Mouse (Mus musculus) liver, embryonic 14.5 days (tissue): Measurements from ENCODE around the gene Popdc2. TPM values are rescaled to one million over a fixed set of nuclear protein-coding genes. Genes with fewer than 3 reads are reported as not detected.

ENCODE experiments used
- ATAC-seq: fragments of 200-750 bp; cut with Nextera tagmentation; 2 replicates; pipeline ENCODE4 v1.8.0; 2017; ENCODE audit warnings: moderate number of reproducible peaks, mild to moderate bottlenecking, moderate library complexity; ENCODE audit not compliant: insufficient read depth
- DNase-seq, 3 experiments: peaks; one replicate each; pipeline ENCODE4 v3.0.0-alpha.2; 2012 to 2013; ENCODE audit warnings: low read depth in 3 of 3, low spot score in 3 of 3
- H3K27ac ChIP-seq: fragments of 300-500 bp; sonication (generic); 2 replicates; pipeline ENCODE4 v1.5.1; 2014; ENCODE audit warnings: moderate library complexity, mild to moderate bottlenecking, control low read depth, inconsistent platforms
- H3K27me3 ChIP-seq: fragments of 300-500 bp; sonication (generic); 2 replicates; pipeline ENCODE4 v1.6.1; 2014; ENCODE audit warnings: mild to moderate bottlenecking, low read length, moderate library complexity; ENCODE audit not compliant: control insufficient read depth, insufficient read depth
- H3K36me3 ChIP-seq: fragments of 300-500 bp; sonication (generic); replicated peaks from 2 replicates; pipeline ENCODE4 v1.6.1; 2014; ENCODE audit warnings: low read depth; ENCODE audit not compliant: control insufficient read depth, insufficient read depth
- H3K4me1 ChIP-seq, 2 experiments: fragments of 200-500 bp in 1 of 2; fragments of 300-500 bp in 1 of 2; sonication (generic) in 1 of 2; replicated peaks; 2 replicates each; pipeline ENCODE4 v1.6.1; 2012 to 2014; ENCODE audit warnings: antibody characterized with exemption in 1 of 2, inconsistent platforms in 1 of 2, low read length in 1 of 2; ENCODE audit not compliant: control insufficient read depth in 2 of 2, insufficient read depth in 2 of 2
- H3K4me2 ChIP-seq: fragments of 300-500 bp; sonication (generic); 2 replicates; pipeline ENCODE4 v1.6.1; 2014; ENCODE audit warnings: low read depth, mild to moderate bottlenecking, control low read depth, moderate library complexity
- H3K4me3 ChIP-seq, 2 experiments: fragments of 200-500 bp in 1 of 2; fragments of 300-500 bp in 1 of 2; sonication (generic) in 1 of 2; 2 replicates each; pipeline ENCODE4 v1.5.1; 2012 to 2014; ENCODE audit warnings: low read depth in 2 of 2, low read length in 2 of 2, mild to moderate bottlenecking in 2 of 2, control low read depth in 1 of 2, inconsistent platforms in 1 of 2, moderate library complexity in 1 of 2; ENCODE audit not compliant: insufficient read depth in 1 of 2
- H3K9ac ChIP-seq: fragments of 300-500 bp; sonication (generic); replicated peaks from 2 replicates; pipeline ENCODE4 v1.6.1; 2014; ENCODE audit warnings: mild to moderate bottlenecking, control low read depth, moderate library complexity
- H3K9me3 ChIP-seq: fragments of 300-500 bp; sonication (generic); 2 replicates; pipeline ENCODE4 v1.6.1; 2016; ENCODE audit warnings: low read length, mixed read lengths; ENCODE audit not compliant: control insufficient read depth
- CTCF ChIP-seq: IDR thresholded peaks from 2 replicates; pipeline ENCODE4 v1.5.1; 2016; ENCODE audit warnings: antibody characterized with exemption, low read depth, control low read depth
- EP300 ChIP-seq: IDR thresholded peaks from 2 replicates; pipeline ENCODE4 v1.6.1; 2016; ENCODE audit warnings: antibody characterized with exemption, low read depth
- WGBS: fragments of 180-500 bp; shearing (Covaris S2); extraction: QIAGEN DNeasy Blood & Tissue Kit; methylation state at CpG from one replicate; pipeline ENCODE4 v1.1.7; 2014; ENCODE audit not compliant: insufficient replicate concordance; 5-methylcytosine and 5-hydroxymethylcytosine counted together
- polyA plus RNA-seq, 2 experiments: library from polyadenylated mRNA; depleted of rRNA in 1 of 2; stranded (reverse) in 1 of 2; unstranded in 1 of 2; fragments of >200 nt; fragmentation: Nextera tagmentation in 1 of 2; extraction: Ambion mirVana in 1 of 2; gene quantifications; 2 replicates each; pipeline versions ENCODE4 v1.2.1 to v1.2.3; 2012 to 2014

The Popdc2 gene
- polyA plus RNA-seq, 2 experiments: 23.2 to 24.5 TPM

GRCm38 (mm10) chr16:38385184-38385634 lies 23.2 kb downstream of the Popdc2 start:
- peaks cover 38 to 44% of the 10 kb centered on the region in 2 experiments for H3K4me1 ChIP-seq
- no peak overlapping the region for H3K9ac ChIP-seq
- no peak overlapping the region for H3K4me3 ChIP-seq
- WGBS: 75% methylated on average over 6 of the region's 6 CpGs
- ATAC-seq: no peak
- no peaks in the 10 kb centered on the region for H3K36me3 ChIP-seq
- no peaks in the 10 kb centered on the region for H3K9me3 ChIP-seq
- no peaks in the 10 kb centered on the region for H3K27me3 ChIP-seq
- H3K4me2 ChIP-seq: no peak overlapping the region
- H3K27ac ChIP-seq: 0 out of 2 replicates have a peak overlapping the region, but pooled peaks have one; percentile 44
- TF ChIP-seq EP300 (no peak), CTCF (no peak)
- DNase-seq: no peak

- H3K27me3 ChIP-seq: no peaks in the 10 kb centered on the region
- DNase-seq (no peak), ATAC-seq (no peak)
- TF ChIP-seq CTCF (no peak), EP300 (no peak)
- no peaks in the 10 kb centered on the region for H3K36me3 ChIP-seq
- no peak overlapping the region for H3K9ac ChIP-seq
- no peak overlapping the region for H3K4me3 ChIP-seq
- no peak overlapping the region for H3K4me2 ChIP-seq
- no peak overlapping the region for H3K27ac ChIP-seq
- H3K9me3 ChIP-seq: no peaks in the 10 kb centered on the region
- peaks cover 38 to 44% of the 10 kb centered on the region in 2 experiments for H3K4me1 ChIP-seq
- 82% methylated on average over 4 of the region's 4 CpGs for WGBS
Measured at GRCm38 (mm10) chr16:38385700-38386099, 23.7 kb downstream of the Popdc2 start.

- Histone ChIP-seq H3K4me2 (peak overlapping the region; percentile 31), H3K27ac (peak overlapping the region; percentile 50), H3K4me3 (no peak overlapping the region), H3K9me3 (no peaks in the 10 kb centered on the region), H3K4me1 (peaks cover 38 to 44% of the 10 kb centered on the region in 2 experiments), H3K36me3 (no peaks in the 10 kb centered on the region), H3K9ac (peak overlapping the region; percentile 37), H3K27me3 (no peaks in the 10 kb centered on the region)
- 24% methylated on average over 6 of the region's 6 CpGs for WGBS
- peak; percentile 57 for TF ChIP-seq EP300
- no peak for TF ChIP-seq CTCF
- ATAC-seq (peak; percentile 67), DNase-seq (no peak)
Measured at GRCm38 (mm10) chr16:38387389-38387788, 25.4 kb downstream of the Popdc2 start.

GRCm38 (mm10) chr16:38388757-38389156 lies 26.7 kb downstream of the Popdc2 start:
- H3K27ac ChIP-seq: no peak overlapping the region
- H3K9me3 ChIP-seq: no peaks in the 10 kb centered on the region
- no peak overlapping the region for H3K9ac ChIP-seq
- WGBS: 72% methylated on average over 6 of the region's 6 CpGs
- H3K4me3 ChIP-seq: no peak overlapping the region
- H3K36me3 ChIP-seq: no peaks in the 10 kb centered on the region
- no peak for TF ChIP-seq EP300
- TF ChIP-seq CTCF: no peak
- no peak overlapping the region for H3K4me2 ChIP-seq
- peaks cover 29 to 39% of the 10 kb centered on the region in 2 experiments for H3K4me1 ChIP-seq
- ATAC-seq: no peak
- DNase-seq: no peak
- H3K27me3 ChIP-seq: no peaks in the 10 kb centered on the region

GRCm38 (mm10) chr16:38389284-38389893 lies 27.4 kb downstream of the Popdc2 start:
- Histone ChIP-seq H3K9ac (no peak overlapping the region), H3K27ac (no peak overlapping the region), H3K4me3 (no peak overlapping the region), H3K27me3 (no peaks in the 10 kb centered on the region), H3K9me3 (no peaks in the 10 kb centered on the region), H3K36me3 (no peaks in the 10 kb centered on the region), H3K4me2 (no peak overlapping the region), H3K4me1 (peaks cover 23 to 35% of the 10 kb centered on the region in 2 experiments)
- TF ChIP-seq EP300: no peak
- TF ChIP-seq CTCF: no peak
- ATAC-seq (no peak), DNase-seq (no peak)
- 69% methylated on average over 8 of the region's 8 CpGs for WGBS
